Mouse (Mus musculus): ENCODE results near the gene Ykt6.

GRCm38 (mm10) chr11:5980561-5980960, 25.1 kb downstream of the Ykt6 start:
- no peak for TF ChIP-seq CTCF (IDR thresholded peaks at IDR 0.05; ENCODE audit: low read depth, low read length)
- no peak for TF ChIP-seq TAL1 (conservative IDR thresholded peaks at IDR 0.05; ENCODE audit: low read depth, low read length)

Data from G1E (cell line).